Mouse (Mus musculus) intestine, postnatal 0 days (tissue): Measurements from ENCODE around the gene Ipcef1. TPM values are rescaled to one million over a fixed set of nuclear protein-coding genes. Genes with fewer than 3 reads are reported as not detected.

Experiments used
- ATAC-seq: fragments of 200-750 bp; cut with Nextera tagmentation; 2 replicates; pipeline ENCODE4 v1.8.0; 2017; ENCODE audit warnings: mild to moderate bottlenecking, moderate TSS enrichment, moderate library complexity
- H3K27ac ChIP-seq: fragments of 300-500 bp; sonication (generic); 2 replicates; pipeline ENCODE4 v1.5.1; 2014; ENCODE audit warnings: mild to moderate bottlenecking, low read depth, low read length, moderate library complexity
- H3K27me3 ChIP-seq: fragments of 300-500 bp; sonication (generic); replicated peaks from 2 replicates; pipeline ENCODE4 v1.6.1; 2014; ENCODE audit warnings: low read length, mixed read lengths; ENCODE audit not compliant: control insufficient read depth, insufficient read depth
- H3K36me3 ChIP-seq: fragments of 300-500 bp; sonication (generic); 2 replicates; pipeline ENCODE4 v1.6.1; 2014; ENCODE audit warnings: mild to moderate bottlenecking, moderate library complexity; ENCODE audit not compliant: control insufficient read depth, insufficient read depth
- H3K4me1 ChIP-seq: fragments of 300-500 bp; sonication (generic); replicated peaks from 2 replicates; pipeline ENCODE4 v1.6.1; 2014; ENCODE audit warnings: antibody characterized with exemption, low read length, mixed read lengths; ENCODE audit not compliant: control insufficient read depth, insufficient read depth
- H3K4me2 ChIP-seq: fragments of 300-500 bp; sonication (generic); replicated peaks from 2 replicates; pipeline ENCODE4 v1.6.1; 2014; ENCODE audit warnings: low read depth, mild to moderate bottlenecking, moderate library complexity
- H3K4me3 ChIP-seq: fragments of 300-500 bp; sonication (generic); 2 replicates; pipeline ENCODE4 v1.5.1; 2014; ENCODE audit warnings: low read depth, low read length
- H3K9ac ChIP-seq: fragments of 300-500 bp; sonication (generic); 2 replicates; pipeline ENCODE4 v1.6.1; 2014; ENCODE audit warnings: mild to moderate bottlenecking, low read depth, low read length
- H3K9me3 ChIP-seq: fragments of 300-500 bp; sonication (generic); 2 replicates; pipeline ENCODE4 v1.6.1; 2016; ENCODE audit warnings: mixed run types; ENCODE audit not compliant: control insufficient read depth
- CTCF ChIP-seq: sonication (generic); IDR thresholded peaks from 2 replicates; pipeline ENCODE4 v1.5.1; 2016; ENCODE audit warnings: low read depth, mild to moderate bottlenecking, control low read depth, antibody characterized with exemption, moderate library complexity
- WGBS: fragments of 180-500 bp; shearing (Covaris S2); extraction: QIAGEN DNeasy Blood & Tissue Kit; methylation state at CpG from one replicate; pipeline ENCODE4 v1.1.7; 2014; 5-methylcytosine and 5-hydroxymethylcytosine counted together
- polyA plus RNA-seq: library from polyadenylated mRNA; unstranded; fragments of >200 nt; fragmentation: Nextera tagmentation; extraction: Ambion mirVana; gene quantifications from 2 replicates; pipeline ENCODE4 v1.2.1, GENCODE M21; 2015

Ipcef1 gene
- polyA plus RNA-seq, 1 experiment from 2014 or later = 0.12 TPM

DNA sequence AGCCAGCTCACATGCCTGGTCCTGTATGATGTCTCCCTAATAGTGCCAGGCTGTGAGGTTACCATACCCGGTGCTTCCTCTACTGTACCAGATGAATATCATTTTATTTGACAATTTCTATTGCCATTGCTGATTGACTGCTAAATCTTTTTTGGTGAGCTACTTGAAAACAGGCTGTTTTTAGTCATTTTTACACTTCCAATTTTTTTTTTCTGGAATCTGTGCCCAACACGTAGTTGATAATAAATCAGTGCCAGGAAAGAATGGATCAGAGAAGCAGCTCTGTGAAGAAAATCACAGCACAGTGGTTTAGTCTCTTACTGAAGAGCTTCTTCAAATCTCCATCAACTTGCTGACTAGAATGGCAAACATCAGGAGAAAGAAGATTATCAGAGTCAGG, 125.6 kb downstream of the Ipcef1 start:
- Histone ChIP-seq H3K27me3 (no peaks in the 10 kb centered on the region), H3K9ac (no peak overlapping the region), H3K4me1 (no peaks in the 10 kb centered on the region), H3K27ac (no peak overlapping the region), H3K36me3 (no peaks in the 10 kb centered on the region), H3K4me2 (no peak overlapping the region), H3K4me3 (no peak overlapping the region), H3K9me3 (no peaks in the 10 kb centered on the region)
- no peak for ATAC-seq
- no peak for TF ChIP-seq CTCF
- 84% methylated on average over 2 of the region's 2 CpGs for WGBS

DNA sequence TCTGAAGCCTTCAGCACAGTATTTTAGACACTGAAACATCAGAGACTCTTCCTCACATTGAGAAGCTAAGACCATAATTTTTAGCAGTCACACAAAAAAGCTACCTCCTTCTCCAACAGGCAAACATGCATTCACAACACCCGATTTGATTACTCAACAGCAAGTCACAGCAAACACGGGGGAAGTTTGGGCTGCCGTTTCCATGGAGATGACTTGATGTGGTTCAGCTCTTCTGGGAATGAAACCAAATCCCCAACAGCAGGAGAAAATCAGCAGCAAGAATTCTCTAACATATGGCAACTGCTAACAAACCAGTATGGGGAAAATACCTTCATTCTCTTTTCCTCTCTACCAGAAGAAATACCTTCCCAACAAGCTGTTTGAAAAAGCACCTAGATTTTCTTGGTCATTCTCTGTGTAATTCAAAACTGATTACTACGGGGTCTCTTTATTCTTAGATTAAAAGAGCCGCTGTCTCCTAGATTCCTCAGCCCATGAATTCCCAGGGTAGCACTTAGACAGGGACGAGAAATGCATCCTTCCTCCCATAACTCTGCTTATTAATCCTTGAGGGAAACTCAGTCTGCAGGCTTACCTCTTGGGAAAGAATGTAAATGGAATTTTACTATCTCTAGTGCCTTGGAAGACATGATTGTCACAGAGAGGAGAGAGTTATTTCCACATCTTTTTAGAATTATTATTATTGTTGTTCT, 135.6 kb downstream of the Ipcef1 start:
- H3K4me2 ChIP-seq = no peak overlapping the region
- H3K27me3 ChIP-seq = no peaks in the 10 kb centered on the region
- H3K4me1 ChIP-seq = 0 out of 2 replicates have a peak, but pooled peaks cover 2% of the 10 kb centered on the region
- H3K36me3 ChIP-seq = no peaks in the 10 kb centered on the region
- H3K9ac ChIP-seq = no peak overlapping the region
- no peak overlapping the region for H3K4me3 ChIP-seq
- no peak for ATAC-seq
- WGBS = 34% methylated on average over 6 of the region's 6 CpGs
- no peaks in the 10 kb centered on the region for H3K9me3 ChIP-seq
- H3K27ac ChIP-seq = no peak overlapping the region
- no peak for TF ChIP-seq CTCF

DNA sequence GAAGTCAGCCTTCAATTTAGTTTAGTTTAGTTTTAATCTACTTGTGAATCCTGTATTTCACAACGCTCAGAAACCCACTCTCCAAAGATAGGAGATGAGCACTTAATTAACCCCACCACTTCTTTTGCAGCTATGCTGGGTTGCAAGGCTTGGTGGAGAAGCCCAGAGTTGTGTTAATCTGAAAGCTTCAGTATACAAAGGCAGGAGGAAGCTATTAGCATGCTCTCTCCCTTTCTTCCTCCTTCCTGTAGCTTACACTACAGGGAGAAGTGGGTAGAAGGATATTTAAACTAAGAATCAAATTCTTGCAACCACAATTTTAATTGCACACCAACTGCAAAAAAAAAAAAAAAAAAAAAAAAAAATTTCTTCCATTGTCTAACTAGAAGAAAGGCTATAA, 136.3 kb downstream of the Ipcef1 start:
- WGBS = 59% methylated on average over 1 of the region's 1 CpGs
- 0 out of 2 replicates have a peak, but pooled peaks cover 2% of the 10 kb centered on the region for H3K4me1 ChIP-seq
- no peaks in the 10 kb centered on the region for H3K36me3 ChIP-seq
- no peaks in the 10 kb centered on the region for H3K27me3 ChIP-seq
- no peak for ATAC-seq
- no peak overlapping the region for H3K27ac ChIP-seq
- H3K4me3 ChIP-seq = no peak overlapping the region
- H3K9ac ChIP-seq = no peak overlapping the region
- H3K9me3 ChIP-seq = no peaks in the 10 kb centered on the region
- no peak for TF ChIP-seq CTCF
- H3K4me2 ChIP-seq = no peak overlapping the region

DNA sequence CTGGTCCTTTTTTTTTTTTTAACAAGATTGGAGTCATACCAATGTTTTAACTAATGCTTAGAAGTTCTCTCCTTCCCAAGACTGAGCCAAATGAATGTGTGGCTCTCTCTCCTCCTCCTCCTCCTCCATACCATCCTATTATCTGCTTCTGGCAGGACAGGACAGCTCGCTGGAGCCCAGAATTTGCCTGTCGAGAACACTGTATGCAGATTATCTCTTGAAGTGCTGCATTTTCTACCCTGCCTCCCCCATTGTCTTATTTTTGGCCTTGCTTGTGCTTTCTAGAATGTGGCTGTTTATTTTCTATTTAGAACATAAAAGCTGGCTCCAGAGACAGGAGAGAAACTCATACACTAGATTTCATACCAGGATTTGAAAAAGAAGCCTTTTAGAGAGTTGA, 142.5 kb downstream of the Ipcef1 start:
- H3K9ac ChIP-seq = no peak overlapping the region
- no peaks in the 10 kb centered on the region for H3K36me3 ChIP-seq
- TF ChIP-seq CTCF = no peak
- H3K27me3 ChIP-seq = no peaks in the 10 kb centered on the region
- H3K4me3 ChIP-seq = no peak overlapping the region
- H3K4me2 ChIP-seq = no peak overlapping the region
- no peak for ATAC-seq
- H3K27ac ChIP-seq = no peak overlapping the region
- H3K9me3 ChIP-seq = no peaks in the 10 kb centered on the region
- H3K4me1 ChIP-seq = no peaks in the 10 kb centered on the region
- WGBS = 78% methylated on average over 2 of the region's 2 CpGs

DNA sequence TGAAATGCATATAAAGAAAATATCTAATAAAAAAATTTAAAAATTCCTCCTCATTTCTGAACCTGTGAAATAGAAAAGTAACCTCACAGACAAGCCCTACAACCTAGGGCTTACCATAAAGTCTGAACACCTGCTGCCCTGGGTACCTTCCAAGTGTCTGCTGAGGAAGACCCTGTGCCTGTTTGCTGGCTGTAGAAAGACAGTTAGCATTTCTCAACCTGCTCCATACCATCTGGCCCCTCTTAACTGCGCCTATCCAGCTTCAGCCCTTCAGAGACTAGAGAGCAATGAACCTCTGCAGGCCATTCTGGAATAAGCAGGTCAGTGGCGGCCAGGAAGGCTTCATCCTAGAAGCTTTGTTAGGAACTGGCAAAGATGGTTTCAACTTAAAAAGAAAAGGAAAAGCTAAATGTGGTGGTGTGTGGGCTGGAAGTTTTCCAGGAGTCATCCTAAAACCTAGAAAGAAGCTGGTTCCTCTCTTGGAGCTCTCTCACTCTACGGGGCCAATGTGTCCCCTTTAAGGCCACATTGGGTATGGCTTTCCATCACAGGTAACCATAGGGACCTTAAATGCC, 150.4 kb downstream of the Ipcef1 start:
- Histone ChIP-seq H3K36me3 (no peaks in the 10 kb centered on the region), H3K4me3 (no peak overlapping the region), H3K9me3 (no peaks in the 10 kb centered on the region), H3K4me2 (no peak overlapping the region), H3K27me3 (no peaks in the 10 kb centered on the region), H3K27ac (no peak overlapping the region), H3K4me1 (no peaks in the 10 kb centered on the region), H3K9ac (no peak overlapping the region)
- 88% methylated on average over 3 of the region's 3 CpGs for WGBS
- no peak for ATAC-seq
- no peak for TF ChIP-seq CTCF

DNA sequence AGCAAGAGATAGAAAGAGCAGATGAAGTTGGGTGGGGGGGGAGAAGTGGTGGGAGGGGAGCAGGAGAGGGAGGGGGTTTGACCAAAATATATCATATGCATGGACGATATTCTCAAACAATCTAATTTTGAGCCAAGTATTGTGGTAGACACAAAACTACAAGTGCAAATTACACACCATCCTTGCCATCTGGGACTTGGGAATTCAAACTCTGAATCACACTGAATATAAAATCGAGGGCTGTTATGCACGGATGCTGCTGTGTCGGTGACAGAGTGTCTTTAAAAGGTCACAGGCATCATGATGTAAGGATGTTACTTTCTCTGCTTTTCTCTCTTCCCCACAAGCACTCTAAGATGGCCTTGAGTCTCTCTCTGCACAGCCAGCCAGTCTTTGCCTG, 152.2 kb downstream of the Ipcef1 start:
- 91% methylated on average over 4 of the region's 4 CpGs for WGBS
- Histone ChIP-seq H3K4me1 (no peaks in the 10 kb centered on the region), H3K36me3 (no peaks in the 10 kb centered on the region), H3K4me2 (no peak overlapping the region), H3K4me3 (no peak overlapping the region), H3K27ac (no peak overlapping the region), H3K9me3 (no peaks in the 10 kb centered on the region), H3K27me3 (no peaks in the 10 kb centered on the region), H3K9ac (no peak overlapping the region)
- no peak for ATAC-seq
- TF ChIP-seq CTCF = no peak
